Mouse (Mus musculus) thymus, postnatal 0 days (tissue): ENCODE measurements around the gene Trmt1. TPM values are rescaled to one million over a fixed set of nuclear protein-coding genes. Genes with fewer than 3 reads are reported as not detected.

Experiments used
- polyA plus RNA-seq: library from polyadenylated mRNA; unstranded; fragments of >200 nt; fragmentation: Nextera tagmentation; extraction: Ambion mirVana; gene quantifications from 2 replicates; pipeline ENCODE4 v1.2.1, GENCODE M21; 2015

Gene Trmt1
- polyA plus RNA-seq, 1 experiment from 2014 or later = 50.0 TPM

Other genes with a start within 250 kb of the Trmt1 start
- gene Ier2, start 23.5 kb upstream of the Trmt1 start, polyA plus RNA-seq = 76.9 and 86.0 TPM in 2 replicates
- gene Nacc1, start 1.6 kb downstream of the Trmt1 start, polyA plus RNA-seq = 12.1 TPM in 2 replicates
- 8.1 and 8.8 TPM in 2 replicates for gene Lyl1, start 15.2 kb downstream of the Trmt1 start, polyA plus RNA-seq
- 2.4 and 3.6 TPM in 2 replicates for gene G430095P16Rik, start 36.7 kb downstream of the Trmt1 start, polyA plus RNA-seq
- gene Nfix, start 114.0 kb downstream of the Trmt1 start, polyA plus RNA-seq = 7.2 and 11.7 TPM in 2 replicates
- 4.0 and 4.4 TPM in 2 replicates for gene Dand5, start 136.5 kb downstream of the Trmt1 start, polyA plus RNA-seq
- gene Gadd45gip1, start 145.2 kb downstream of the Trmt1 start, polyA plus RNA-seq = 56.4 and 57.4 TPM in 2 replicates
- 120 and 141 TPM in 2 replicates for gene Rad23a, start 154.4 kb downstream of the Trmt1 start, polyA plus RNA-seq
- 383 and 479 TPM in 2 replicates for gene Calr, start 160.6 kb downstream of the Trmt1 start, polyA plus RNA-seq
- gene Farsa, start 170.7 kb downstream of the Trmt1 start, polyA plus RNA-seq = 92.4 and 93.1 TPM in 2 replicates
- 104 and 110 TPM in 2 replicates for gene Syce2, start 185.8 kb downstream of the Trmt1 start, polyA plus RNA-seq
- 27.1 and 29.1 TPM in 2 replicates for gene Gcdh, start 207.6 kb downstream of the Trmt1 start, polyA plus RNA-seq
- 0.37 and 0.43 TPM in 2 replicates for gene Klf1, start 215.6 kb downstream of the Trmt1 start, polyA plus RNA-seq
- 12.8 and 12.9 TPM in 2 replicates for gene Dnase2a, start 222.3 kb downstream of the Trmt1 start, polyA plus RNA-seq